8 mouse cellular contexts compared by ENCODE assay signal in genomic region chr1:52854029-52854428, GRCm38 (mm10). TPM values are rescaled to one million over a fixed set of nuclear protein-coding genes. Genes with fewer than 3 reads are reported as not detected.
DNase-seq lines count a peak whose midpoint lies in the region; ATAC-seq and TF ChIP-seq lines count a peak whose summit lies in the region.
"Not testable (repeated sequence)": the region's sequence is repeated elsewhere in the genome, so short reads cannot be mapped to it uniquely, and the experiment has no call there.

No protein-coding gene starts in this region.

- not testable (repeated sequence) for H3K9ac ChIP-seq in forebrain, embryonic 11.5 days (ENCODE audit: low read length); neural tube, embryonic 14.5 days (replicated peaks; ENCODE audit: low read depth, low read length)

- peaks cover 17% of the 10 kb centered on the region for H3K36me3 ChIP-seq in G1E (replicated peaks)
- not testable (repeated sequence) for H3K36me3 ChIP-seq in forebrain, embryonic 11.5 days (ENCODE audit: control insufficient read depth, insufficient read depth, low read length); neural tube, embryonic 14.5 days (ENCODE audit: control insufficient read depth, insufficient read depth, low read length)

- H3K4me2 ChIP-seq in forebrain, embryonic 11.5 days (ENCODE audit: low read depth, low read length, severe bottlenecking); neural tube, embryonic 14.5 days (ENCODE audit: low read depth, low read length): not testable (repeated sequence)

- ATAC-seq in G1E (ENCODE audit: extremely low read depth, insufficient number of reproducible peaks, low FRiP score, poor library complexity, severe bottlenecking): peak; percentile 76
- peak; percentile 65 for ATAC-seq in forebrain, embryonic 11.5 days (replicated peaks; ENCODE audit: low FRiP score)
- ATAC-seq in hematopoietic stem cell, adult 5-6 weeks (replicated peaks in 1 of 2; ENCODE audit: insufficient read depth in 1 of 2, low FRiP score in 2 of 2, low TSS enrichment in 1 of 2, low read depth in 1 of 2, poor library complexity in 2 of 2, severe bottlenecking in 2 of 2): peak; percentile 73 to 84; a peak in 3 of 4 replicates
- ATAC-seq in neural tube, embryonic 14.5 days (ENCODE audit: low read depth): peak; percentile 63; the same call in 1 of the 2 replicates

- H3K4me3 ChIP-seq in G1E (ENCODE audit: low read depth, low read length); forebrain, embryonic 11.5 days (ENCODE audit: low read depth, low read length); neural tube, embryonic 14.5 days (ENCODE audit: low read depth, low read length): not testable (repeated sequence)

- H3K27ac ChIP-seq in forebrain, embryonic 11.5 days (ENCODE audit: low read depth, low read length); neural tube, embryonic 14.5 days (ENCODE audit: low read depth, low read length): not testable (repeated sequence)

- no CpG with 5 or more reads among the region's 1 CpGs for WGBS in forebrain, embryonic 11.5 days
- no CpG with 5 or more reads among the region's 1 CpGs for WGBS in neural tube, embryonic 14.5 days

- not testable (repeated sequence) for H3K9me3 ChIP-seq in G1E (replicated peaks); forebrain, embryonic 11.5 days (ENCODE audit: control insufficient read depth, low read length); neural tube, embryonic 14.5 days (ENCODE audit: control insufficient read depth, low read length)

- DNase-seq in G1E (ENCODE audit: low spot score); forebrain, embryonic 11.5 days (ENCODE audit: low spot score): not testable (repeated sequence)
- DNase-seq in c-Kit-positive CD71-positive TER-119-negative erythroid progenitor cells, embryonic 14.5 days (ENCODE audit: low read depth): peak; percentile 34
- peak; percentile 18 to 44 for DNase-seq in kidney, postnatal 36 days
- peak; percentile 37 for DNase-seq in lung, postnatal 14 days
- DNase-seq in thymus, postnatal 4 days: peak; percentile 16

- not testable (repeated sequence) for H3K4me1 ChIP-seq in G1E (ENCODE audit: insufficient read depth, low read depth, low read length); forebrain, embryonic 11.5 days (replicated peaks; ENCODE audit: control insufficient read depth, insufficient read depth, low read length); neural tube, embryonic 14.5 days (ENCODE audit: control insufficient read depth, insufficient read depth, low read length)

- not testable (repeated sequence) for H3K27me3 ChIP-seq in G1E (ENCODE audit: insufficient read depth, low read length); forebrain, embryonic 11.5 days (ENCODE audit: control insufficient read depth, insufficient read depth, low read length); neural tube, embryonic 14.5 days (ENCODE audit: control insufficient read depth, insufficient read depth, low read length)

- TF ChIP-seq CTCF in G1E (IDR thresholded peaks at IDR 0.05; ENCODE audit: low read depth, low read length): peak; percentile 7; the same call in 1 of the 2 replicates

RNA-seq across cellular contexts. Expression of gene Hibch, which starts 9.3 kb away (rescaled TPM):
- total RNA-seq in G1E (2014; fragmentation: Nextera tagmentation): 61.8 and 71.6 TPM in 2 replicates
- total RNA-seq in G1E (2017): 70.7 and 88.6 TPM in 2 replicates
- polyA plus RNA-seq in G1E (2012): 1.3 and 1.8 TPM in 2 replicates
- 21.9 and 24.1 TPM in 2 replicates for polyA plus RNA-seq in forebrain, embryonic 11.5 days (2014; fragmentation: Nextera tagmentation; extraction: Ambion mirVana)
- 69.9 and 187 TPM in 2 replicates for total RNA-seq in hematopoietic stem cell, adult 5-6 weeks (2017)
- 31.5 and 33.0 TPM in 2 replicates for polyA plus RNA-seq in neural tube, embryonic 14.5 days (2014; fragmentation: Nextera tagmentation; extraction: Ambion mirVana)

RNA-seq across cellular contexts. Expression of gene Inpp1, which starts 36.5 kb away (rescaled TPM):
- total RNA-seq in G1E (2014; fragmentation: Nextera tagmentation) (not detected in 2 replicates), G1E (2017) (0.46 and 0.55 TPM in 2 replicates)
- polyA plus RNA-seq in G1E (2012): not detected in 2 replicates
- 10.4 and 13.8 TPM in 2 replicates for polyA plus RNA-seq in forebrain, embryonic 11.5 days (2014; fragmentation: Nextera tagmentation; extraction: Ambion mirVana)
- total RNA-seq in hematopoietic stem cell, adult 5-6 weeks (2017): 26.5 and 31.8 TPM in 2 replicates
- 34.0 and 35.2 TPM in 2 replicates for polyA plus RNA-seq in neural tube, embryonic 14.5 days (2014; fragmentation: Nextera tagmentation; extraction: Ambion mirVana)

Comparison
In these comparisons a context has a peak if more than half of its experiments do, and no peak if none do; other contexts are left out.
1. RNA of gene Inpp1, which starts 36.5 kb away (polyA plus RNA-seq): 34.0 to 35.2 TPM in neural tube, embryonic 14.5 days and 10.4 to 13.8 TPM in forebrain, embryonic 11.5 days; not detected in G1E; every median in the first group is over 10 times any median in the second.
2. Peak in every context shown above with its lines, with median percentiles within 50 percentile points of each other: ATAC-seq.